Mouse (Mus musculus) forebrain, embryonic 15.5 days (tissue): ENCODE results near the gene Ptma. TPM values are rescaled to one million over a fixed set of nuclear protein-coding genes. Genes with fewer than 3 reads are reported as not detected.

ENCODE experiments used
- ATAC-seq: fragments of 200-750 bp; cut with Nextera tagmentation; replicated peaks from 2 replicates; pipeline ENCODE4 v1.8.0; 2017; ENCODE audit warnings: mild to moderate bottlenecking, moderate TSS enrichment, moderate library complexity
- H3K27ac ChIP-seq: fragments of 300-500 bp; sonication (generic); replicated peaks from 2 replicates; pipeline ENCODE4 v1.5.1; 2015; ENCODE audit warnings: mild to moderate bottlenecking, inconsistent platforms
- H3K27me3 ChIP-seq: fragments of 300-500 bp; sonication (generic); 2 replicates; pipeline ENCODE4 v1.6.1; 2015; ENCODE audit warnings: inconsistent platforms
- H3K36me3 ChIP-seq: fragments of 300-500 bp; sonication (generic); 2 replicates; pipeline ENCODE4 v1.6.1; 2015; ENCODE audit warnings: mild to moderate bottlenecking, inconsistent platforms
- H3K4me1 ChIP-seq: fragments of 300-500 bp; sonication (generic); 2 replicates; pipeline ENCODE4 v1.6.1; 2015; ENCODE audit warnings: inconsistent platforms
- H3K4me2 ChIP-seq: fragments of 300-500 bp; sonication (generic); replicated peaks from 2 replicates; pipeline ENCODE4 v1.6.1; 2015; ENCODE audit warnings: mild to moderate bottlenecking, inconsistent platforms
- H3K4me3 ChIP-seq: fragments of 300-500 bp; sonication (generic); 2 replicates; pipeline ENCODE4 v1.5.1; 2015; ENCODE audit warnings: mild to moderate bottlenecking, inconsistent platforms
- H3K9ac ChIP-seq: fragments of 300-500 bp; sonication (generic); replicated peaks from 2 replicates; pipeline ENCODE4 v1.6.1; 2015; ENCODE audit warnings: mild to moderate bottlenecking, inconsistent platforms
- H3K9me3 ChIP-seq: fragments of 300-500 bp; sonication (generic); 2 replicates; pipeline ENCODE4 v1.6.1; 2016; ENCODE audit warnings: inconsistent platforms
- WGBS: fragments of 180-500 bp; shearing (Covaris S2); methylation state at CpG from one replicate; pipeline ENCODE4 v1.1.7; 2015; ENCODE audit warnings: mixed read lengths; 5-methylcytosine and 5-hydroxymethylcytosine counted together
- polyA plus RNA-seq: library from polyadenylated mRNA; unstranded; fragments of >200 nt; fragmentation: Nextera tagmentation; extraction: Ambion mirVana; gene quantifications from 2 replicates; pipeline ENCODE4 v1.2.1, GENCODE M21; 2015

Gene Ptma
- polyA plus RNA-seq, 1 experiment from 2014 or later = 2,368 TPM

DNA sequence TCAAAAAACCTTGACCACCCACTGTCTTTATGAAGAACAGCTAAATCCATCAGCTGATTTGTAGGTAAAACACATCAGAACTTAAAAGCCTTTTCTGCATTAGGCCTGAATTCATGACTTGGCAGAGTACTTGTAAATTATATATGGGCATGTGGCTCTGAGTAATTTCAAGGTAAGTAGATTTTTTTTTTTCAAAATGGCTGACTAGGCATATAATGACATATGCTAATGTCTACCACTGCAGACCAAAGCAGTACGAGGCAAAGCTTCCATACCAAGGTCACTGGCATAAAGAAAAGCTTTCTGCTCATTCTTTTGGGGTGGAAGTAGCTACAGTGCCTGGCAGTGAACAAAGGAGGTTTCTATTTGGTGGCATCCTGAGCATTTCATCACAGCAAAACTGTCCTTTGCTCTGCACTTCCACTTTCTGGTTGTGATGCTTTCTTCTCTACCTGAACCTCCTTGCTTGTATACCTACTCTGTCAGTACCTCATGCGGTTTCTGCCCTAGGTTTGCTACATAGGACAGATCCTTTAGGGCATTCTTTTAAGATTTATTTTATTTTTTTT is 42.9 kb downstream of the Ptma start:
- Histone ChIP-seq H3K9ac (no peak overlapping the region), H3K4me2 (no peak overlapping the region), H3K4me1 (no peaks in the 10 kb centered on the region), H3K9me3 (no peaks in the 10 kb centered on the region), H3K4me3 (no peak overlapping the region), H3K27ac (no peak overlapping the region), H3K36me3 (peaks cover 6% of the 10 kb centered on the region; the same call in 1 of the 2 replicates), H3K27me3 (no peaks in the 10 kb centered on the region)
- WGBS = 83% methylated on average over 2 of the region's 2 CpGs
- no peak for ATAC-seq

DNA sequence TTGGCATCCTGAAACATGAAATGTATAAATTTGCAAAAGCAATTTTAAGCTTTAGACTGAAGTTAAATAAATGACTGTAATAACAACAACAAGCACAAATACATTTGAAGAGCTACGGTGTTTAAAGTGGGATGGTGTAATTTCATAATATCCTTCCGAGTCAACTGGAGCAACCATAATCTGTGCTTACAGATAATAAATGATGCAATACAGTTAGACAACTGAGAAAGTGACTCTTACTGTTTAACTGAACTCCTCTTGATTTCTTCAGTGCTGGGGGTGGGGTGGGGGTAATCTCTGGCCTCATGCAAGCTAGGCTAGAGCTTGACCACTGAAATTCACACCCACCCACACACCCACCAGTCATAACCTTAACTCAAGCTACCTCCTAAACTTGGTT is 44.9 kb downstream of the Ptma start:
- Histone ChIP-seq H3K27ac (no peak overlapping the region), H3K9ac (no peak overlapping the region), H3K9me3 (no peaks in the 10 kb centered on the region), H3K4me3 (no peak overlapping the region), H3K27me3 (no peaks in the 10 kb centered on the region), H3K36me3 (peaks cover 4% of the 10 kb centered on the region; the same call in 1 of the 2 replicates), H3K4me2 (no peak overlapping the region), H3K4me1 (no peaks in the 10 kb centered on the region)
- 97% methylated on average over 2 of the region's 2 CpGs for WGBS
- ATAC-seq = no peak

DNA sequence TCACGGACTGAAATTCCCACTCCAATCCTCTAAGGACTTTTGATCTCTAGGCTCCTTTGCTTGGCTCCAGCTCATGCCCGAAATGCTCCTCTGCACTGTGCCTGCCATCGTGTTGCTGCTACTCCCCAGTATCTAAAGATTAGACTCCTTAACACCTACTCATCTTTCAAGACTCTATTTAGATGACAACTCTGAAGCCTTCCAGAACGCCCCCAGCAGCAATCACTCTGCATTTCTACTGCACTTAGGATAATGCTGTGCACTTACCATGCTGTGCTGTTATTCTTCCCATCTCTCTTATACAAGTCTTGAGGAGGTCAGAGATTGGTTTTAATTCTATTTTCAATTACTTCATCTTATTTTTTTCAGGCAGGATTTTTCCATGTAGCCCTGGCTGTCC is 45.4 kb downstream of the Ptma start:
- Histone ChIP-seq H3K4me1 (no peaks in the 10 kb centered on the region), H3K36me3 (peaks cover 2% of the 10 kb centered on the region; the same call in 1 of the 2 replicates), H3K9me3 (no peaks in the 10 kb centered on the region), H3K4me3 (no peak overlapping the region), H3K4me2 (no peak overlapping the region), H3K27me3 (no peaks in the 10 kb centered on the region), H3K9ac (no peak overlapping the region), H3K27ac (no peak overlapping the region)
- no peak for ATAC-seq
- 92% methylated on average over 4 of the region's 4 CpGs for WGBS

Other genes starting within 250 kb of the Ptma start
- 3.3 and 4.0 TPM in 2 replicates for gene B3gnt7, start 223.9 kb upstream of the Ptma start, polyA plus RNA-seq
- gene Ncl, start 167.3 kb upstream of the Ptma start, polyA plus RNA-seq = 208 and 227 TPM in 2 replicates
- 0.18 TPM in 1 of 2 replicates, not detected in the other for gene Nmur1, start 100.5 kb upstream of the Ptma start, polyA plus RNA-seq
- not detected in 2 replicates for gene Tex44, start 100.4 kb upstream of the Ptma start, polyA plus RNA-seq
- 99.0 and 103 TPM in 2 replicates for gene Pde6d, start 55.9 kb downstream of the Ptma start, polyA plus RNA-seq
- gene Cops7b, start 56.2 kb downstream of the Ptma start, polyA plus RNA-seq = 62.9 and 63.4 TPM in 2 replicates
- 3.9 and 4.8 TPM in 2 replicates for gene Nppc, start 143.8 kb downstream of the Ptma start, polyA plus RNA-seq
- gene Dis3l2, start 177.1 kb downstream of the Ptma start, polyA plus RNA-seq = 39.7 and 40.0 TPM in 2 replicates